22 mouse cellular contexts compared by ENCODE assay signal in genomic region chr5:29380091-29380490, GRCm38 (mm10).
"Had no signal": no experiment of that assay in that cellular context is flagged by ENCODE, and none has a peak within 500 bp of the region (broad histone marks: within the 10 kb centered on the region; RNA-seq: fewer than 3 reads in every experiment).

No protein-coding gene starts in this region.

- DNase-seq: kidney, adult 18-20 months; kidney, adult 9 months; kidney, postnatal 25 days; layer of hippocampus, adult 9-11 months; liver, postnatal 0 days; lung, embryonic 14.5 days; right cerebral cortex, adult 18-20 months; right cerebral cortex, postnatal 14 days; right cerebral cortex, postnatal 4 days; thymus, adult 2 months; thymus, postnatal 14 days had no signal

- H3K9ac ChIP-seq: limb, embryonic 13.5 days; liver, embryonic 14.5 days; liver, postnatal 0 days; lung, embryonic 14.5 days; midbrain, embryonic 12.5 days; midbrain, embryonic 15.5 days; neural tube, embryonic 12.5 days; neural tube, embryonic 15.5 days; stomach, embryonic 15.5 days had no signal

- H3K27me3 ChIP-seq: midbrain, embryonic 15.5 days; neural tube, embryonic 12.5 days; neural tube, embryonic 15.5 days; stomach, embryonic 15.5 days had no signal

- H3K36me3 ChIP-seq: limb, embryonic 10.5 days; limb, embryonic 13.5 days; midbrain, embryonic 12.5 days; midbrain, embryonic 15.5 days; neural tube, embryonic 12.5 days; neural tube, embryonic 15.5 days; stomach, embryonic 15.5 days had no signal

- H3K4me3 ChIP-seq: layer of hippocampus, adult 2 months; limb, embryonic 10.5 days; limb, embryonic 13.5 days; midbrain, embryonic 12.5 days; midbrain, embryonic 15.5 days; neural tube, embryonic 12.5 days; neural tube, embryonic 15.5 days; stomach, embryonic 15.5 days had no signal

- H3K27ac ChIP-seq: kidney, postnatal 0 days; layer of hippocampus, adult 2 months; limb, embryonic 10.5 days; limb, embryonic 13.5 days; macrophage; midbrain, embryonic 12.5 days; midbrain, embryonic 15.5 days; neural tube, embryonic 12.5 days; neural tube, embryonic 15.5 days; stomach, embryonic 15.5 days had no signal

- H3K9me3 ChIP-seq: limb, embryonic 10.5 days; limb, embryonic 13.5 days; midbrain, embryonic 12.5 days; midbrain, embryonic 15.5 days; neural tube, embryonic 12.5 days; neural tube, embryonic 15.5 days; stomach, embryonic 15.5 days had no signal
